Mouse (Mus musculus) MEL (cell line): Measurements from ENCODE around the gene Olfr186. TPM values are rescaled to one million over a fixed set of nuclear protein-coding genes. Genes with fewer than 3 reads are reported as not detected.

Experiments
- DNase-seq: peaks from one replicate; pipeline ENCODE4 v3.0.0; 2011; ENCODE audit warnings: low read depth, low spot score
- H3K27ac ChIP-seq: 2 replicates; pipeline ENCODE4 v1.5.1; 2012; ENCODE audit warnings: low read depth, mild to moderate bottlenecking, control low read depth, low read length, moderate library complexity; ENCODE audit not compliant: control insufficient read depth
- H3K27me3 ChIP-seq, 2 experiments: fragments of 150-350 bp in 1 of 2; sonication (generic) in 1 of 2; 2 replicates each; pipeline ENCODE4 v1.6.1; 2012; ENCODE audit warnings: low read length in 2 of 2, mild to moderate bottlenecking in 2 of 2, improper control_type of control experiment in 1 of 2, moderate library complexity in 1 of 2; ENCODE audit not compliant: insufficient read depth in 2 of 2, control insufficient read depth in 1 of 2
- H3K36me3 ChIP-seq, 2 experiments: 2 replicates each; pipeline ENCODE4 v1.6.1; 2012 to 2014; ENCODE audit warnings: low read length in 2 of 2, improper control_type of control experiment in 1 of 2, inconsistent platforms in 1 of 2, mild to moderate bottlenecking in 1 of 2; ENCODE audit not compliant: insufficient read depth in 2 of 2, control insufficient read depth in 1 of 2
- H3K4me1 ChIP-seq, 2 experiments: fragments of 150-350 bp in 1 of 2; sonication (generic) in 1 of 2; 2 replicates each; pipeline ENCODE4 v1.6.1; 2012; ENCODE audit warnings: low read length in 2 of 2, improper control_type of control experiment in 1 of 2, mild to moderate bottlenecking in 1 of 2; ENCODE audit not compliant: insufficient read depth in 2 of 2, control insufficient read depth in 1 of 2
- H3K4me3 ChIP-seq, 2 experiments: fragments of 150-350 bp in 1 of 2; sonication (generic) in 1 of 2; 2 replicates each; pipeline ENCODE4 v1.5.1; 2012; ENCODE audit warnings: low read depth in 2 of 2, low read length in 2 of 2, mild to moderate bottlenecking in 2 of 2, moderate library complexity in 2 of 2, control low read depth in 1 of 2, improper control_type of control experiment in 1 of 2; ENCODE audit not compliant: control insufficient read depth in 1 of 2, insufficient read depth in 1 of 2
- H3K79me2 ChIP-seq: 2 replicates; pipeline ENCODE4 v1.6.1; 2012; ENCODE audit warnings: mild to moderate bottlenecking, low read length, moderate library complexity; ENCODE audit not compliant: control insufficient read depth, poor library complexity, insufficient read depth
- H3K9ac ChIP-seq: 2 replicates; pipeline ENCODE4 v1.6.1; 2012; ENCODE audit warnings: low read depth, mild to moderate bottlenecking, control low read depth, low read length, moderate library complexity; ENCODE audit not compliant: control insufficient read depth, poor library complexity, severe bottlenecking
- H3K9me3 ChIP-seq: fragments of 150-350 bp; sonication (generic); replicated peaks from 2 replicates; pipeline ENCODE4 v1.6.1; 2012; ENCODE audit warnings: mild to moderate bottlenecking, low read length, improper control_type of control experiment, moderate library complexity; ENCODE audit not compliant: insufficient read depth
- CTCF ChIP-seq, 3 experiments: IDR thresholded peaks in 2 of 3; conservative IDR thresholded peaks in 1 of 3; 2 replicates each; pipeline ENCODE4 v1.5.1; 2011 to 2012; ENCODE audit warnings: low read length in 3 of 3, low read depth in 2 of 3, mild to moderate bottlenecking in 2 of 3, improper control_type of control experiment in 1 of 3, inconsistent platforms in 1 of 3, mixed read lengths in 1 of 3, moderate library complexity in 1 of 3; ENCODE audit not compliant: control insufficient read depth in 1 of 3, insufficient read depth in 1 of 3, poor library complexity in 1 of 3, severe bottlenecking in 1 of 3
- EP300 ChIP-seq, 2 experiments: IDR thresholded peaks; 2 replicates each; pipeline ENCODE4 v1.6.1; 2011; ENCODE audit warnings: improper control_type of control experiment in 2 of 2, low read length in 2 of 2, low read depth in 1 of 2, mild to moderate bottlenecking in 1 of 2
- ETS1 ChIP-seq: IDR thresholded peaks from 2 replicates; pipeline ENCODE4 v1.6.1; 2012; ENCODE audit warnings: low read depth, mild to moderate bottlenecking, inconsistent platforms, low read length, improper control_type of control experiment, moderate library complexity
- GABPA ChIP-seq: IDR thresholded peaks from 2 replicates; pipeline ENCODE4 v1.6.1; 2012; ENCODE audit warnings: low read depth, mild to moderate bottlenecking, inconsistent platforms, low read length, improper control_type of control experiment, moderate library complexity
- GATA1 ChIP-seq: IDR thresholded peaks from 2 replicates; pipeline ENCODE4 v1.6.1; 2011; ENCODE audit warnings: low read depth, low read length, improper control_type of control experiment
- MAX ChIP-seq: IDR thresholded peaks from 2 replicates; pipeline ENCODE4 v1.6.1; 2011; ENCODE audit warnings: low read length, improper control_type of control experiment
- MYB ChIP-seq: IDR thresholded peaks from 2 replicates; pipeline ENCODE4 v1.6.1; 2011; ENCODE audit warnings: mild to moderate bottlenecking, low read depth, low read length, improper control_type of control experiment
- RCOR1 ChIP-seq: IDR thresholded peaks from 2 replicates; pipeline ENCODE4 v1.6.1; 2012; ENCODE audit warnings: low read depth, mild to moderate bottlenecking, inconsistent platforms, low read length, improper control_type of control experiment
- SIN3A ChIP-seq: IDR thresholded peaks from 2 replicates; pipeline ENCODE4 v1.6.1; 2012; ENCODE audit warnings: low read length, improper control_type of control experiment, inconsistent platforms
- TAL1 ChIP-seq: IDR thresholded peaks from 2 replicates; pipeline ENCODE4 v1.6.1; 2012; ENCODE audit warnings: mild to moderate bottlenecking, inconsistent platforms, low read length, moderate library complexity, mixed read lengths
- TCF12 ChIP-seq: IDR thresholded peaks from 2 replicates; pipeline ENCODE4 v1.6.1; 2014; ENCODE audit warnings: low read depth, mild to moderate bottlenecking, inconsistent platforms, low read length, improper control_type of control experiment, moderate library complexity
- USF2 ChIP-seq, 2 experiments: IDR thresholded peaks; 2 replicates each; pipeline ENCODE4 v1.6.1; 2011 to 2012; ENCODE audit warnings: improper control_type of control experiment in 2 of 2, low read length in 2 of 2, borderline replicate concordance in 1 of 2, inconsistent platforms in 1 of 2, low read depth in 1 of 2, mild to moderate bottlenecking in 1 of 2; ENCODE audit not compliant: insufficient read depth in 1 of 2
- ZKSCAN1 ChIP-seq: IDR thresholded peaks from 2 replicates; pipeline ENCODE4 v1.6.1; 2012; ENCODE audit warnings: low read depth, mild to moderate bottlenecking, inconsistent platforms, low read length, improper control_type of control experiment, moderate library complexity
- ZMIZ1 ChIP-seq: IDR thresholded peaks from 2 replicates; pipeline ENCODE4 v1.6.1; 2012; ENCODE audit warnings: low read depth, mild to moderate bottlenecking, inconsistent platforms, low read length, improper control_type of control experiment, moderate library complexity
- polyA plus RNA-seq, 2 experiments: library from polyadenylated mRNA; stranded (reverse) in 1 of 2; unstranded in 1 of 2; fragments of >175 nt in 1 of 2; fragments of >200 nt in 1 of 2; gene quantifications; 2 replicates each; pipeline versions ENCODE4 v1.2.1 to v1.2.4; 2012; ENCODE audit warnings: low replicate concordance in 2 of 2, low read depth in 1 of 2; ENCODE audit not compliant: insufficient read length in 2 of 2, insufficient read depth in 1 of 2, missing spikeins in 1 of 2
- total RNA-seq: library from RNA; depleted of rRNA; stranded (reverse); fragments of 300-350 nt; gene quantifications from 2 replicates; pipeline ENCODE4 v1.2.3, GENCODE M21; 2012

Olfr186 gene
- total and polyA plus RNA-seq, 3 experiments = 0.15 TPM; not detected in 2

DNA sequence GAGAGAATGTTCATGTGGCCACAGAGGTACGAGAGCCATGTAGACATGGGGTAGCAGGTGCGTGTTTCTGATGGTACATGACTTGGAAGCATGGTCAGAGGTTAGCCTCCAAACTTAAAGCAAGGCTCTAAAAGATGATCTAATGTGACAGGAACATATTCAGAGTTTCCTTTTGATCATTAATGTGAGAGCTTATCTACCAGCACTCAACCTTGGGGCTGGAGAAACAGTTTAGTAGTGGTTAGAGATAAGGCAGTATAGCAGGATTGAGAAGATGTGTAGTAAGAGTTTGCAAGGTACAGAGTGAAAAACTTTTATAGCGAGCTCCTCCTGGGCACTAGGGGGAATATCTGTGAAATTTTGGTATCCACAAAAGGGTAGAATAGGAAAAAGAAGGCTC, 15.7 kb upstream of the Olfr186 start:
- no peak overlapping the region for H3K9ac ChIP-seq
- peaks cover 0 to 7% of the 10 kb centered on the region in 2 experiments; a peak in 2 of 4 replicates for H3K36me3 ChIP-seq
- no peaks in the 10 kb centered on the region for H3K79me2 ChIP-seq
- H3K4me3 ChIP-seq = no peak overlapping the region
- H3K27ac ChIP-seq = no peak overlapping the region
- H3K9me3 ChIP-seq = no peaks in the 10 kb centered on the region
- DNase-seq = peak; percentile 56
- peak; percentile 86 for TF ChIP-seq RCOR1
- TF ChIP-seq MAX = no peak
- TF ChIP-seq MYB = peak; percentile 42; the same call in 1 of the 2 replicates
- no peak for TF ChIP-seq USF2 (IDR thresholded peaks at IDR 0.05; ENCODE audit: borderline replicate concordance in 1 of 2, insufficient read depth in 1 of 2, low read depth in 1 of 2, low read length in 2 of 2)
- TF ChIP-seq ETS1 = peak; percentile 56; the same call in 1 of the 2 replicates
- TF ChIP-seq EP300 (IDR thresholded peaks at IDR 0.05; ENCODE audit: low read depth in 1 of 2, low read length in 2 of 2) = peak; percentile 84 to 85
- TF ChIP-seq TCF12 = peak; percentile 66
- TF ChIP-seq GATA1 = peak; percentile 91
- H3K4me1 ChIP-seq = peaks cover 0 to 3% of the 10 kb centered on the region in 2 experiments; a peak in 2 of 4 replicates
- no peaks in the 10 kb centered on the region for H3K27me3 ChIP-seq

DNA sequence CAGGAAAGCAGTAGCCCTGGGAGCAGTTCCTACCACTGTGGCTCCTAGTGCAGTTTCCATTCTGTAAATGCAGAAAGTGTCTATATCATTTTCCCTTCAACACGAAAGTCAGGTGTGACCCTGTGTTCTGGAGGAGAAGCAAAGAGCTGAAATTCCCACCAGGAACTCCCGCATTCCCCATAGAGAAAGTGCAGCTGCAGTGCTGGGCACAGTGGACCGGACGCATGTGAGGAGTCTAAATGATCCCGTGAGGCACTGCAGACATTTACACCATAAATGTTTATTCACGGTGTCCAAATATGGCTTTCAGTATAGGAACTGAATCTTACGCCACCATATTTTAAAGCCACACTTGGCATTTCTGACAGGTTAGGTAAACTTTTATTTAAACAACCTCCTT, 9.6 kb upstream of the Olfr186 start, which contains the start of gene Olfr187:
Olfr187 (minus strand) TSS at position 58 of the 400 bp plus-strand sequence.
- TF ChIP-seq EP300 (IDR thresholded peaks at IDR 0.05; ENCODE audit: low read depth in 1 of 2, low read length in 2 of 2) = no peak
- TF ChIP-seq SIN3A = no peak
- no peak for TF ChIP-seq GABPA
- no peak for TF ChIP-seq ZKSCAN1
- TF ChIP-seq ZMIZ1 = no peak
- TF ChIP-seq CTCF (IDR thresholded peaks at IDR 0.05 in 2 of 3, conservative IDR thresholded peaks at IDR 0.05 in 1 of 3; ENCODE audit: control insufficient read depth in 1 of 3, insufficient read depth in 1 of 3, low read depth in 2 of 3, low read length in 3 of 3, poor library complexity in 1 of 3, severe bottlenecking in 1 of 3) = no peak
- TF ChIP-seq TAL1 = no peak
- DNase-seq = no peak
- Histone ChIP-seq H3K9me3 (no peaks in the 10 kb centered on the region), H3K9ac (no peak within 1 kb of the TSS), H3K27ac (no peak within 1 kb of the TSS), H3K79me2 (no peaks in the 10 kb centered on the region), H3K4me3 (no peak within 1 kb of the TSS), H3K27me3 (no peaks in the 10 kb centered on the region), H3K4me1 (no peaks in the 10 kb centered on the region), H3K36me3 (no peaks in the 10 kb centered on the region)
